Mouse (Mus musculus): ENCODE results near the gene Plekha5.
"Not testable (repeated sequence)": the region's sequence is repeated elsewhere in the genome, so short reads cannot be mapped to it uniquely, and the experiment has no call there.

Plekha5 gene

GRCm38 (mm10) chr6:140523600-140523999 is 99.7 kb downstream of the Plekha5 start:
- no peak for DNase-seq (ENCODE audit: low spot score in 2 of 2)

GRCm38 (mm10) chr6:140528414-140528813 is 104.6 kb downstream of the Plekha5 start:
- DNase-seq (ENCODE audit: low spot score in 2 of 2) = no peak

- DNase-seq (ENCODE audit: low spot score in 2 of 2) = not testable (repeated sequence)
Observed at GRCm38 (mm10) chr6:140532858-140533257, 109.0 kb downstream of the Plekha5 start.

DNA sequence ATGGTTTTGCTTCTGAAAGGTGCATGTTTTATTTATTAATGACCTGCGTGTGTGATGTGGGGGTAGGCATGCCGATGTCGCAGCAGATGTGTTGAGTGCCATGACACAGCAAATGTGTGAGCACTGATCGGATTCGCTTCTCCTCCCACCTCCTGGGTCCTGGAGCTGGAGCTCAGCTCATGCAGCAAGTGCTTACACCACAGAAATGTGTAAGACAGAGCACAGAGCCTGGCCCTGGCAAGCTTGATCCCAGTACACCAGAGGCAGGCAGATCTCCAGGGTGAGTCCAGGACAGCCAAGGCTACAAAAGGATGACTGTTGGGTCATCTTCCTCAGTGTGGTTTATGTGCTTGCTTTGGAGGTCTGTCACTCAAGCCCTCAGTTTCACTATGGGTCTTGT is 109.8 kb downstream of the Plekha5 start:
- no peak for DNase-seq (ENCODE audit: low spot score in 2 of 2)

DNA sequence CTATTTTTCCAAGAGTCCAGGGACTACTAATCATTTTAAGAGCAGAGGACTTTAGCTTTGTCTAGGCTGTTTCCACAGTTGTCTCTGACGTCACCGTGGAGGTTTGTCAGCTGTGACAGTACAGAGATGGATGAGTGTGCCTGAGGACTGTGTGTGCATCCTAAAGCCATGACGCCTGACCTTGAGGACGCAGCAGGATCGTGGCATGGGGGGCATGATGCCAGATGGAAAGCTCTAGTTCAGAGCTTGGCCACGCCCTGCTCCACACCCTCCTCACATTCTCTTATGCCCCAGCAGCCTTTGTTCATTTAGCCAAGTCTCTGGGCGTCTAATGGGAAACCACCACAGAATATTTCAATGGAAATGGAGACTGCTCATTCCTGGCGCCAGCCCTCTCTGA is 111.7 kb downstream of the Plekha5 start:
- DNase-seq (ENCODE audit: low spot score in 2 of 2) = no peak

DNA sequence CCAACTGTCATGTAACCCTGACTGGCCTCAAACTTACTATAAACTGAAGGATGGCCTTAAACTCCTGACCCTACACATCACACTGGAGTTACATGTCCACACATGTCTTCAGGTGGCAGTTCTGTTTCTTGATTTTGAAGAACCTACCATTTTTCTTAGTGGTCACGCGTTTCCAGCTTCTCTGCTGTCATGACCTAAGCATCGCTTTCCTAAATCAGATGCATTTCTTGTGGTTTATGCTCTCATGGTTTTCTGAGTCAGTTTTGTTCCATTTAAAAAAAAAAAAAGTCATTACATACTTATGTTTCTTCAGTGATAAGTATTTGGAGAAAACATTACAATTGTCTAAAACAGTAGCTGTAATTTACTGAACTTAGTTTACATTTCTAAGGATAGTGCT is 118.1 kb downstream of the Plekha5 start:
- DNase-seq (ENCODE audit: low spot score in 2 of 2) = no peak

- no peak for DNase-seq (ENCODE audit: low spot score in 2 of 2)
Observed at GRCm38 (mm10) chr6:140543005-140543794, 119.3 kb downstream of the Plekha5 start.

GRCm38 (mm10) chr6:140546095-140546494 is 122.2 kb downstream of the Plekha5 start:
- DNase-seq (ENCODE audit: low spot score in 2 of 2) = no peak

DNA sequence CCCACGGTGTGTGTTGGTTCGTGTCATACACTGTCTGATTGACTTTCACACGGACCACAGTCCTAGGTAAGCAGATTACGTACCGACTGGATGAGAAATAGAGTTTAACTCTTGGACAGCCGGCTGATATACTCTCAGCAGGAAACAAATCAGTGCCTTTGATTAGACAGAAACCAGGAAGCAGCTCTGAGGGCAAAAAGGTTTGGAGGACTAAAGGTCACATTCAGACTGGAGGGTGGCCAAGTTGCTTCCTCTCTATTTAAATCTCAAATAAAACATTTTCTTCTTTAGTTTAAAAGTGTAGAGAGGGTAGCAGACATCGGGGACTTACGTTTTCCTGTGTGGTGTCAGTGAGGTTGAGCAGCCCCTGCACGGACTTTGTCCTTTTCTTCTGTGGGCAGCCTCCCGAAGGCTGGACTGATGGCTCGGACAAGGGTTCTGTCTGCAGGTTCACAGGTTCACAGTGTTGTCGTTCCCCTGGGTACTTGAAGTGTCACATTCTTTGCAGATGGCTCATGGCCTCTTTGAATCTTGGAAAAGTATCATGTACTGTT is 122.9 kb downstream of the Plekha5 start:
- no peak for DNase-seq (ENCODE audit: low spot score in 2 of 2)

- DNase-seq (ENCODE audit: low spot score in 2 of 2) = no peak
Observed at GRCm38 (mm10) chr6:140547203-140547944, 123.5 kb downstream of the Plekha5 start.

- no peak for DNase-seq (ENCODE audit: low spot score in 2 of 2)
Observed at GRCm38 (mm10) chr6:140548082-140548769, 124.4 kb downstream of the Plekha5 start.

DNA sequence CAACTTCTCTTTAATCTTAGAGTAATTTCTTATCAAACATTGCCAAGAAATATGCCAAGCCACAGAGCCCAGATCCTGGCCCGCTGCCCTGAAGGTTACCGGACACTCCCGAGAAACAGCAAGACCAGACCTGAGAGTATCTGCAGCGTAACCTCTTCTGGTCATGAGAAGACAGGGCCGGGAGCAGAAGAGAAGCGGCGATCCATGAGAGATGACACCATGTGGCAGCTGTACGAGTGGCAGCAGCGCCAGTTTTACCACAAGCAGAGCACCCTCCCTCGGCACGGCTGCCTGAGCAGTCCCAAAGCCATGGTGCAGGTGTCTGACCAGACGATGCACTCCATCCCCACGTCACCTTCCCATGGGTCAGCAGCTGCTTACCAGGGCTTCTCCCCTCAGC is 126.9 kb downstream of the Plekha5 start:
- DNase-seq (ENCODE audit: low spot score in 2 of 2) = peak in 1 of 2 experiments; percentile 35

DNA sequence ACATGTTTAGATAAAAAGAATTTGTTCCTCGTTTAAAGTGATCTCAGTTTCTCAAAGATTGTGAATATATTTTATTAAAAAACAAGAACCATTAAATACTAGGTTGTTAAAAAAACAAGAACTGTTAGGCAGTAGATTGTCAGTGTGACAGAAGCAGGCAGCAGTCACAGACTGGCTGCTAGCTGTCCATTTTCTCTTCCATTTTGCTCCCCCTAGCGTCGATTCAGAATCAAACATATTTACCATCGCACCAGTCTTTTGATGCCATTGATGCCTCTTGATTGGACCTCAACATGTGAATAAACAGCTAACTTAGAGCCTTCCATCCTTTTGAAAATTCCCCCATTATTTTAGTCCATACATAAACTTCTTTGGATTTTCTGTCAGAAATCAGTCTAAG is 130.4 kb downstream of the Plekha5 start:
- DNase-seq (ENCODE audit: low spot score in 2 of 2) = peak in 1 of 2 experiments; percentile 44

DNA sequence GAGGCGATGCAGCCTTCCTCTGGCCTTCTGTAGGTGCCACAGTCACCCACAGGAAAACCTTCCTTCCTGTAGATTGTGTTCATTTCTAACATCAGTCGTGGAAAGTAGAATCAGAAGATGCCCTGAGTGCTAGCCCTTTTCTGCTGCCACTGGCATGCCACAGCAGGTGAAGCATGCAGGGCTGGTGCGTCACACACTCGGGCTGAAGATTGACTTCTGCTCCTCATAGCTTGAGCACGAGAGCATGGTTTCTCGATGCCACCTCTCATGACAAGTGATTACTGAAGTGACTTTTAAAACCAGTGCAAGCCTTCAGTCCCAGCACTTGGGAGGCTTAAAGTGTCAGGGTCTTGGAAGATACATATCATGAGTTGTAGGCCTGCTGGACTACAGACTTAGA is 135.6 kb downstream of the Plekha5 start:
- DNase-seq (ENCODE audit: low spot score in 2 of 2) = no peak

DNA sequence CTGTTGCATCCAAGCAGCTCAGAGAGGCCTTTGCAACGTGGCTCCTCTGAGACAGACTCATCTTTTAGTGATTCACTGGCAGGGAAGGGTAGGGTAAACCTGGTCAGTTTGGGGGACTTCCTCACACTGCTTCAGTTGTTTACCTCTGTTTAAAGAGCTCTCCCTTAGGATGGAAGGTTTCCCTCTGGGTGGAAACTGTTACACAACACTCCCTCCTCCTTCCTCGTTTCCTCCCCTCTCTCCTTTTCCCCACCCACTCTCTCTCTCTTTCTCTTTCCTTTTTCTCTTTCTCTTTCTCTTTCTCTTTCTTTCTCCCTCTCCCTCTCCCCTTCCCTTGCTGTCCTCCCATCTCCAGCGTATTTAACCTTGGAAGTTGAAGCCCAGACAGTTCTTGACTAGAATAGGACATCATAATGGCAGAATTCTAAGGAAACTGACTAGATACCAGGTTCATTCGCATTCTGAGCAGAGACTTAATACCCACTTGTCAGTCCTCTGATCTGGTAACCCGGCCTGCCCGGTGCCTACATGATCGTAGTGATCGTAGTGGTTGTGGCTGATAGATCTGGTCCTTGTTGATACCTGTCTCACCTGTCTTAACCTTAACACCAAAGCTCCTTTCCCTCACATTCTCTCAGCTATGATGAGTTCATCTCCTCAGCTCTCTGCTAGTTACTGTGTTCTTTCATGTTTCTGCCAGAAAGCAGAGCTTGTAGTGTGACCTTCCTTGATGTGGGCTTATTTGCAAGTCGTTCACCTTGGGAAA is 137.5 kb downstream of the Plekha5 start:
- DNase-seq (ENCODE audit: low spot score in 2 of 2) = no peak

DNA sequence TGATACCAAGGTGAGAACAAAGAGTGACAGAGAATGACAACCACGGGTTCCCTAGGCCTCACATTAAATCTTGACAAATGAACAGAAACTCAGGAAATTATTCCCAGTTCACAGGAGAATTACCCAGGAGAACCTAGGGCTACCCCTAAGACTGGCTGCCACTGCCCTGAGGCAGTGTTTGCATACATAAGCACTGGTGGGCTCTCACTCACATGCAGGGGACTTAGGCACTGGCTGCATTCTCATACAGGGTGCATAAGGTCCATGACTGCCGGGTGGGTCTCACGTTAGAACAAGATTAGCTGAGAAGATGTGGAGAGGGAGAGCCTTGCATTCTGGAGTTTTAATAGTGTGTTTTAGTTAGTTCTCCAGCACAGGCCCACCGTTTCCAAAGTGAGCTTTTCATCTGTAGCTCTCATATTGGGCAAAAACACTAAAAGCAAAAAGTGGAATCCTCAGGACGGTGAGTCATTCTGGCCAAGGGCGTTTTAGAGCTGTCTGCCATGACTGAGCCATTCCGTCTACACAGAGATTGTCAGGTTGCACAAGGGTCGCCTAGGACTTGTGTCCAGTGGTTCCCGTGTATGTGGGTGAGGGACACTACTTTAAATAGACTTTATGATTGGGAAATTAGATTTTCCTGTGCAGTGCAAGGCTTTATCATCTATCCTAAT is 138.2 kb downstream of the Plekha5 start:
- no peak for DNase-seq (ENCODE audit: low spot score in 2 of 2)

DNA sequence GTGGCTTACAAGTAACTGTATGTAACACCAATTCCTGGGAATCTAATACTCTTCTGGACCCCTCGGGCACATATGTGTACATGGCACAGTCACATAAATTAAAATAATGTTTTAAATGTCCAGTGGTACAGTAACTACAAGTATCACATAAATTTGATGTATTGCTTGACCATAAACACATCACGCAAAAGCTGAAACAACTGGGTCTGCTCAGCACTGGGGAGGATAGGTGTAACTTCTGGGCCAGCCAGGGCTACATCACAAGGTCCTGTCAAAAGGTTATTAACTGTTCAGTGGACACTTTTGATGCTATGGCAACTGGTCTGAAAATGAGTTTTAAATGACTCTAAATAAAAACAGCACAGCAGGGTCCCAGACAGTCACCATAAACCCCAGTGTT is 143.3 kb downstream of the Plekha5 start:
- DNase-seq (ENCODE audit: low spot score in 2 of 2) = no peak

GRCm38 (mm10) chr6:140567897-140568296 is 144.0 kb downstream of the Plekha5 start:
- no peak for DNase-seq (ENCODE audit: low spot score in 2 of 2)

- DNase-seq (ENCODE audit: low spot score in 2 of 2) = no peak
Observed at GRCm38 (mm10) chr6:140570152-140570551, 146.3 kb downstream of the Plekha5 start.

DNA sequence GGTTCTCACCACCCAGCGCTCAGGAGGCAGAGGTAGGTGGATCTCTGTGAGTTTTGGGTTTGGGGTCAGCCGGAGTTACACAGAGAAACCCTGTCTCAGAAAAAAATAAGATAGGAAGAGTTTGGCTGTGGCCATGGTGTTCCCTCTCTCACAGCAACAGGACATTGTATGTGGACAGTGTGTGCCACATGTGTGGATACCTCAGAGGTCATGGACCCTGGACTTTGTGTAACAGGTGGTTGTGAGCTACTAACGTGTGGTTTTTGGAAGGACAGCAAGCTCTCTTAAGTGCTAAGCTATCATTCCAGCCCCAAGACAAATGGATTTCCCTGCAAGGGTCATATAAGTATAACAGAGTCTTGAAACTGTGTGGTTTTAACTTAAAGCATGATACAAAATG is 151.1 kb downstream of the Plekha5 start:
- no peak for DNase-seq (ENCODE audit: low spot score in 2 of 2)

DNA sequence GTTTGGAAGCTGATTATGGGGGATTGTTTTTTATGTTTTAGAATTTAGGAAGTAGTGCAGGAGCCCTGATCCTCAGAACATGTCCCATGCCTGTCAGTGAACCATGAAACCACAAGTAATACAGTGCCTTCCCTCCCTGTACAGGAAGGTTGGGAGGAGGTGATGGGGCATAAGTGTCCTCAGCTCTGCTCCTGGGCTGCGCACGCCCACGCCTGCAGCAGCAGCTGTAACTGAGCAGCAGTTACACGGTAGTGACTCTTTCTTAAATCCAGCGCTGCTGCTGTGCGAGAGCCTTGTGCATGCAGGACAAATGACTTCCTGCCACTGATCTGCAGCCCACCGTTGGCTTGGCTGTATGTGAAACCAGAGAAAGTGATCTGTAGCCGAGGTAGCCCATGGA is 152.3 kb downstream of the Plekha5 start:
- peak in 1 of 2 experiments; percentile 45 for DNase-seq (ENCODE audit: low spot score in 2 of 2)
